Mouse (Mus musculus): Measurements from ENCODE around the gene Tnpo2.
"Not testable (repeated sequence)": the region's sequence is repeated elsewhere in the genome, so short reads cannot be mapped to it uniquely, and the experiment has no call there.

Tnpo2 gene

DNA sequence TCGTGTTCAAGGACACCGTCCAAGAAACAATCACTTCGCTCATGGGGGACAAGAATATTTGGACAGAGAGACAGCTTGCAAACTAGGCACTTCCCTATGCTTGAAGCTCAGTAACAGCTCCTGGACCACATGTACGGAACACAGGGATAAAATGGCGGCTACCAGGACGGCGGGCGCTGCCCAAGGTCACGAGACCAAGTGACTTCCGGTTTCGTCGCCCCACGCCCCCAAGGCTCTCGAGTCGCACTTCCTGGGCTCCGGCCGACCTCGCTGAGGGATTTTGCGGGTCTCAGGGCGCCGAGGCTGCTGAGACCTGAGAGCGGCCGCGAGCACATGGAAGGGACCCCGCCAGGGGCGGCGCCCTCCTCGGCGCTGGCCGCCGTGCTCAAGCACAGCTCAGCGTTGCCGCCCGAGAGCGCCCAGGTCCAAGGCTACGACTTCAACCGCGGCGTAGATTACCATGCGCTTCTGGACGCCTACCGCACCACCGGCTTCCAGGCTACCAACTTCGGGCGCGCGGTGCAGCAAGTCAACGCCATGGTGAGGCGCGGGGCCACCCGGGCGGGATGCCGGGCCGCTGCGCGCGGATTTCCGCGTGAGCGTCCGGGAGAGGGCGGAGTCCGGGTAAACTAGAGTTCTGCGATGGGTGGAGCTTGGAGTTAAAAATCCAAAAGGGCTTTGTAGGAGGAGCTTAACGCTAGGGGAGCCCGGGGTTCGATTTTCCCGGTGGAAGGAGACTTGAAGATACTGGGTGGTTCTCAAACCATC, 35.0 kb downstream of the Tnpo2 start, which contains the start of gene Dhps:
Dhps (plus strand) TSS at position 244 of the 768 bp plus-strand sequence.
- DNase-seq (ENCODE audit: low read depth in 2 of 2, low spot score in 2 of 2): peak; percentile 80 to 87

DNA sequence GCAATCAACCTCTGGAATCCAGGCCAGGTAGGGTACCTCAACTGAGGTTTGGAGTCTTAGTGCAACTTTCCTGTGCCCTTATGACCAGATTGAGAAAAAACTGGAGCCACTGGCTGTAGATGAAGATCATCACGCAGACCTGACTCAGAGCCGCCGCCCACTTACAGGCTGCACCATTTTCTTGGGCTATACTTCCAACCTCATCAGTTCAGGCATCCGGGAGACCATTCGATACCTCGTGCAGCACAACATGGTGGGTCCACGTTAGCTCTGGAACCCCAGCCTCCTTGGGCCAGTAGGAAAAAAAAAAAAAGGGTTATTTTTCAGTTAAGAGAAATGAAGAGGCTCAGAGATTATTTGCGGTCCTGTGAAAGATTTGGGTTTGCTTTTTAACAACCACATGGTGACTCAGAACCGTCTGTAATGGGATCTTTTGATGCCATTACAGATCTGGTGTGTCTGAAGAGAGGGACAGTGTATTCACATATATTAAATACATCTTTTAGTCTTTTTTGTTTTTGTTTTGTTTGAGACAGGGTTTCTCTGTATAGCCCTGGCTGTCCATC, 35.7 kb downstream of the Tnpo2 start:
- no peak for DNase-seq (ENCODE audit: low read depth in 2 of 2, low spot score in 2 of 2)

DNA sequence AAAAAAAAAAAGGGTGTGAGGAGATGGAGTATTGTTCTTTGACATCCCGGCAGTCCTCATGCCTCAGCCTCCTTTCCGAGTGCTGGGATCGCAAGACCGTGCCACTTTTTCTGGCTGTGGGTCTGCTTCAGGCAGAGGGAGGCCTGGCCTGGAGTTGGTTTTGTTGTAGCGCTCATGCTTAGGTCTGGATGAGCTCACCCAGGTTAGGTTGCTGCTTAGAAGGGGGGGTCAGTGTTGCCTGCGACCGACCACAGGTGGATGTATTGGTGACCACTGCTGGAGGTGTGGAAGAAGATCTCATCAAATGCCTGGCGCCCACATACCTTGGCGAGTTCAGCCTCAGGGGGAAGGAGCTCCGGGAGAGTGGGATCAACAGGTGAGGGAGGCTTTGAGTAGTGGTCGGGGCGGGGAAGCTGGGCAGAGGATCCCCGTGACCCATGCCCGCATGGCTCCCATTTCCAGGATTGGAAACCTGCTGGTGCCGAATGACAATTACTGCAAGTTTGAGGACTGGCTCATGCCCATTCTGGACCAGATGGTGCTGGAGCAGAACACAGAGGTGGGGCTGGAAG, 36.4 kb downstream of the Tnpo2 start:
- DNase-seq (ENCODE audit: low read depth in 2 of 2, low spot score in 2 of 2): no peak

DNA sequence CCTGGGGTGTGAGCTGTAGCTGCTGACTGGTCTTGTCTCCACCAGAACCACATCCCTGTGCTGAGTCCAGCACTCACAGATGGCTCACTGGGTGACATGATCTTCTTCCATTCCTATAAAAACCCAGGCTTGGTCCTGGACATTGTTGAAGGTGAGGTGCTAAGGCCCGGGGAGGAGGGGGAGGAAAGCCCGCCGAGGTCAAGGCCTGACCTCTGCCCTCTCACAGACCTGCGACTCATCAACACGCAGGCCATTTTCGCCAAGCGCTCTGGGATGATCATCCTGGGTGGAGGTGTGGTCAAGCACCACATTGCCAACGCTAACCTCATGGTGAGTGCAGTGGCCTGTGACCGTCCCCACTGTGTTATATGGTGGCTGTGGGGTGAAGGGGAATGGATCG, 37.5 kb downstream of the Tnpo2 start:
- no peak for DNase-seq (ENCODE audit: low read depth in 2 of 2, low spot score in 2 of 2)

- no peak for DNase-seq (ENCODE audit: low read depth in 2 of 2, low spot score in 2 of 2)
These were observed 37.9 kb downstream of the Tnpo2 start for GRCm38 (mm10) chr8:85074617-85075016.

DNA sequence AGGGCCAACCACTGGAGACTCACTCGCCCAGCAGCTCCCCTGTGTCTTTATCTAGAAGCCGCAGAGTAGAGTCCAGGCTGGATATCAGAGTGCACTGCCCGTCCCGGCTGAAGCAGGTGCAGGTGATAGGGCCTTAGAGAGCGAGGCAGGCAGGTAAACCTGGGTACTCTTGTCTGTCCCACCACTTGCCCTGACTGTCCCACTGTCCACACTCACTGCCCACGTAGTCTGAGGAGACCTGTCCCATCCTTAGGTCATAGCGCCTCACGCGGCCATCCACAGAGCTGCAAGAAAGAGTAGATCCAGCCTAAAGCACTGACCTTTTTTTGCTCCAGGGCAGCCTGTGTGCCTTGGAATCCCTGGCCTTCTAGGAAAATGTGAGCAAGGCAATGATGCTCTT, 39.3 kb downstream of the Tnpo2 start:
- no peak for DNase-seq (ENCODE audit: low read depth in 2 of 2, low spot score in 2 of 2)

DNA sequence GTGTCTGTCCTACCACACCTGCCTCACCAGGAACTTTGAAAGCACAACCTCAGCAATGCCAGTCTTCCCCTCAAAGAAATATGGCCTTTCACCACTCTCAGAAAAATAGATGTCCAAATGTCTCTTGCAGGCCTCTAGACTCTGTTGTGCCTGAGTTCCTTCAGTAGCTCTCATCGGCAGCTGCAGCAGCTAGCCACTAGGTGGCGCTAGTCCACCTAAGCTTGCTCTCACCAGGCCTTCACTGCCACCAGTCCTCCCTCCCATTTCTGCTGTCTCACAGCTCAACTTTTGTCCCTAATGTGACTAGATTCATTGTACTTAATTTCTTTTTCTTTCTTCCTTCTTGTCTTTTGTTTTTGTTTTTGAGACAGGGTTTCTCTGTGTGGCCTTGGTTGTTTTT, 40.3 kb downstream of the Tnpo2 start:
- DNase-seq (ENCODE audit: low read depth in 2 of 2, low spot score in 2 of 2): peak; percentile 66 to 79

- DNase-seq (ENCODE audit: low read depth in 2 of 2, low spot score in 2 of 2): no peak
These were observed 43.5 kb downstream of the Tnpo2 start for GRCm38 (mm10) chr8:85080214-85080531.

DNA sequence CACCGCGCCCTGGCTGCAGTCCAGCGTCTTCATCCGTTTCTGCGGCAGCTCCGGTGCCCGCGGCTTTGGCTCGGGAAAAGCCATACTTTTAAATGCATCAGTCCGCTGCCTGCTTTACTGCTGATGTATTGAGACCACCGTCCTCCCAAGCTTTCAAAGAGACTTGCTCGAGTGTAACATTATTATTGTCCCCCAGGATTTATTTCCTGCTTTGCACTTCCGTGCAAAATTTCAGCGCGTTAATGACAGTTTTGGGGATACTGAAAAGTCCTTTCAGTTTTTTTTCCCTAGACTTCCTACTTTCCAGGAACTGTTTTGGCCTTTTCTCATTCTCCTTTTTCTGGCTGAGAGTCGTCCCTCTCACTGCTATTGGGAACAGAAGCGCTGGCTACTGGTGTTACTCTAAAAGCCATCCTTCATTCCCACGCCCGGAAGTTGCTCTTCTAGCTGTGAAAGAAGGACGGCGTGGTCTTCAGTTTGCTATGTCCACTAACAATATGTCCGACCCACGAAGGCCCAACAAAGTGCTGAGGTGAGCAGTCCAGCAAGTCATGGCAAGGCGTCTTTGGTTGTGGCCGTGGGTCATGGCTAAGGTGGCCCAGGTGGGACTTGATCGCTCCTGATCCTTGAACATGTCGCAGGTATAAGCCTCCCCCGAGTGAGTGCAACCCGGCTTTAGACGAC, 44.0 kb downstream of the Tnpo2 start, which contains the start of gene Wdr83os:
Wdr83os (plus strand) TSS at position 209 of the 684 bp plus-strand sequence.
- peak; percentile 58 to 66 for DNase-seq (ENCODE audit: low read depth in 2 of 2, low spot score in 2 of 2)

DNA sequence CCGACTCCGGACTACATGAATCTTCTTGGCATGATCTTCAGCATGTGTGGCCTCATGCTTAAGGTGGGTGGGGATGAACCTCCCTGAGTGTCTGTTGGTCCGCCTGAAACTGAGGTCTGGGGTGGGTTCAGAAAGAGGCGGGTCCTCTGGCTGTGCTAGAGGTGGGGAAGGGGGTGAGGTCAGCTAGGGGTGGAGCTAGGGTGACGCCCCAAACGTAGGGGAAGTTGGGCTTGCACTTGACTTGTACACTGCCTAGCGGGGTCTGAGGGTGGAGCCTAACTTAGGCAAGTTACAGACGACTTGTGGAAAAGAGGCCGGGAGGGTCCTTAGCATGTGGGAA, 44.5 kb downstream of the Tnpo2 start, which contains the start of gene Wdr83:
Wdr83 (minus strand) TSS at position 91 of the 340 bp plus-strand sequence.
- DNase-seq (ENCODE audit: low read depth in 2 of 2, low spot score in 2 of 2): peak in 1 of 2 experiments; percentile 38

GRCm38 (mm10) chr8:85082169-85082568, 45.5 kb downstream of the Tnpo2 start:
- not testable (repeated sequence) for DNase-seq (ENCODE audit: low read depth in 2 of 2, low spot score in 2 of 2)

GRCm38 (mm10) chr8:85083108-85083813, 46.5 kb downstream of the Tnpo2 start, which contains the start of gene Man2b1:
Gene Man2b1, plus strand, starts transcription at chr8:85083270.
- DNase-seq (ENCODE audit: low read depth in 2 of 2, low spot score in 2 of 2): peak; percentile 68 to 76

- no peak for DNase-seq (ENCODE audit: low read depth in 2 of 2, low spot score in 2 of 2)
These were observed 47.9 kb downstream of the Tnpo2 start for GRCm38 (mm10) chr8:85084633-85085032.

- DNase-seq (ENCODE audit: low read depth in 2 of 2, low spot score in 2 of 2): no peak
These were observed 49.5 kb downstream of the Tnpo2 start for GRCm38 (mm10) chr8:85086238-85086637.

DNA sequence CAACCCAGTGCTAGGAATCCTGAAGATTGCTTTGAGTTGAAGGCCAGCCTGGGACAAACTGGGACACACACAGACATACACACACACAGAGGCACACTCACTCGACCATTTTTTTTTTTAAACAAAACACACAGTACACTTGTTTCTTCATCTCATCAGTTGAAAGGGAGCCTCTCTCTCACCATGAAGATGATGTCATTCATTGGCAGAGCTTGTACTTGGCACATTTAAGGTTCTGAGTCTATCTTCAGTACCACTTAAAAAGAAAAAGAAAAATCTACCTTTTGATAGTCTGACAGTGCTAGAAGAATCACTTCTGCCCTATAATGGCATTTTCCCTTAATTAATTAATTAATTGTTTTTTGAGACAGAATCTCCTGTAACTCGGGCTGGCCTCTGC, 52.1 kb downstream of the Tnpo2 start:
- no peak for DNase-seq (ENCODE audit: low read depth in 2 of 2, low spot score in 2 of 2)

DNA sequence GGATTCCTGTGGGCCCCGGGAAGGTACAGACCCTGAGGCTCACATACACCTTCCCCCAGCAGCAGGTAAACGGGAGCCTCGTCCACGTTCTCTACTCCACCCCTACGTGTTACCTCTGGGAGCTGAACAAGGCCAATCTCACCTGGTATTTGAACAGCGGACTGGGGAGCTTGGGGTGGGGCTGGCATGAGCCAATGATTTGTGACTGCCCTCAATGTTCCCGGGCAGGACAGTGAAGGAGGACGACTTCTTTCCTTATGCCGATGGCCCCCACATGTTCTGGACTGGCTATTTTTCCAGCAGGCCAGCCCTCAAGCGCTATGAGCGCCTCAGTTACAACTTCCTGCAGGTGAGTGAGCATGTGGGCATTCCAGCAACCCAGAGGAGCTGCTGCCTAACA, 54.1 kb downstream of the Tnpo2 start:
- DNase-seq (ENCODE audit: low read depth in 2 of 2, low spot score in 2 of 2): no peak

DNA sequence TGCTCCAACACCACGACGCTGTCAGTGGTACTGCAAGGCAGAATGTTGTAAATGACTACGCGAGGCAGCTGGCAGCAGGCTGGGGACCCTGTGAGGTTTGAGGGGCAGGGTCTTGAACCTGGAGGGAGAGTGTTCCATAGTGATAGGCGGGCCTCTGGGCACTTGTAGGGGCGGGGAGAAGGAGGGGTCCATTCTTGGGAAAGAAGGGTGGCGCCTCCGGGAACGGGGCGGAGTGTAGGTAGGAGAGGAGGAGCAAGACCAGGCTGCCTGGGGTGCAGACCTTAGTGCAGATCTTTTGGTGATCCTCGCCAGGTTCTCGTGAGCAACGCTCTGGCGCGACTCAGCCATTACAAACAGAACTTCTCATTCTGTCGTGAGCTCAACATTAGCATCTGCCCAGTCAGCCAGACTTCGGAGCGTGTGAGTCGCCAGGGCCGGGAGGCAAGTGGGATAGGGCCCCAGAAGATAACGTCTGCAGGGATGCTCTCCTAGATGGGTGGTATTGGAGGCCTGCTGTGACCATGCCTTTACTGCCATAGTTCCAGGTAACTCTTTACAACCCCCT, 54.9 kb downstream of the Tnpo2 start:
- DNase-seq (ENCODE audit: low read depth in 2 of 2, low spot score in 2 of 2): no peak

- no peak for DNase-seq (ENCODE audit: low read depth in 2 of 2, low spot score in 2 of 2)
These were observed 58.3 kb downstream of the Tnpo2 start for GRCm38 (mm10) chr8:85095051-85095450.

DNA sequence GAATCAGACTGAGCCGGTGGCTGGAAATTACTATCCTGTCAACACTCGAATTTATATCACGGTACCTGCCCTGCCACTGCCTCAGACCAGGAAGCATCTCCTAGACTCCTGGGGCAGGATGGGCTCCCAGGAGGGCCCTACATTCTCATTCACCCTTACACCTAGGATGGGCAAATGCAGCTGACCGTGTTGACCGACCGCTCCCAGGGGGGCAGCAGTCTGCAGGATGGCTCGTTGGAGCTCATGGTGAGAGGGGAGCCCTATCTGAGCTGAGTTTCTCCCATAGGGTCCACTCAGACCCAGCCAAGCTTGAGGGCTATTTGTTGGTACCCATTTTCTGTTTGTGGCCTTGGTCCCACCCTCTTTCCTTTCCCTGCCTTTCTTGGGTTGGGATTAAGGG, 58.9 kb downstream of the Tnpo2 start:
- no peak for DNase-seq (ENCODE audit: low read depth in 2 of 2, low spot score in 2 of 2)

GRCm38 (mm10) chr8:85096196-85096595, 59.5 kb downstream of the Tnpo2 start:
- DNase-seq (ENCODE audit: low read depth in 2 of 2, low spot score in 2 of 2): no peak

GRCm38 (mm10) chr8:85096850-85097249, 60.1 kb downstream of the Tnpo2 start:
- no peak for DNase-seq (ENCODE audit: low read depth in 2 of 2, low spot score in 2 of 2)

Data from CD8-positive naive resting alpha-beta T cell, adult 2 months (primary cell).